Mouse (Mus musculus) hindbrain, embryonic 15.5 days (tissue): ENCODE results near the gene Trpm6. TPM values are rescaled to one million over a fixed set of nuclear protein-coding genes. Genes with fewer than 3 reads are reported as not detected.
A peak's percentile ranks its signal among the peaks of the same experiment; 100 is the strongest.

Experiments
- ATAC-seq: fragments of 200-750 bp; cut with Nextera tagmentation; 2 replicates; pipeline ENCODE4 v1.8.0; 2017; ENCODE audit warnings: low read depth, moderate number of reproducible peaks, moderate TSS enrichment; ENCODE audit not compliant: low FRiP score
- H3K27ac ChIP-seq: fragments of 300-500 bp; sonication (generic); replicated peaks from 2 replicates; pipeline ENCODE4 v1.5.1; 2015; ENCODE audit warnings: mild to moderate bottlenecking, inconsistent platforms
- H3K27me3 ChIP-seq: fragments of 300-500 bp; sonication (generic); 2 replicates; pipeline ENCODE4 v1.6.1; 2015; ENCODE audit warnings: control low read depth, inconsistent platforms
- H3K36me3 ChIP-seq: fragments of 300-500 bp; sonication (generic); 2 replicates; pipeline ENCODE4 v1.6.1; 2015; ENCODE audit warnings: control low read depth, inconsistent platforms
- H3K4me1 ChIP-seq: fragments of 300-500 bp; sonication (generic); replicated peaks from 2 replicates; pipeline ENCODE4 v1.6.1; 2015; ENCODE audit warnings: control low read depth, inconsistent platforms
- H3K4me2 ChIP-seq: fragments of 300-500 bp; sonication (generic); 2 replicates; pipeline ENCODE4 v1.6.1; 2015; ENCODE audit warnings: moderate library complexity, mild to moderate bottlenecking, inconsistent platforms
- H3K4me3 ChIP-seq: fragments of 300-500 bp; sonication (generic); 2 replicates; pipeline ENCODE4 v1.5.1; 2015; ENCODE audit warnings: mild to moderate bottlenecking, inconsistent platforms
- H3K9ac ChIP-seq: fragments of 300-500 bp; sonication (generic); 2 replicates; pipeline ENCODE4 v1.6.1; 2015; ENCODE audit warnings: inconsistent platforms
- H3K9me3 ChIP-seq: fragments of 300-500 bp; sonication (generic); 2 replicates; pipeline ENCODE4 v1.6.1; 2016; ENCODE audit warnings: control low read depth, inconsistent platforms
- WGBS: fragments of 180-500 bp; shearing (Covaris S2); methylation state at CpG from one replicate; pipeline ENCODE4 v1.1.7; 2015; 5-methylcytosine and 5-hydroxymethylcytosine counted together
- polyA plus RNA-seq: library from polyadenylated mRNA; unstranded; fragments of >200 nt; fragmentation: Nextera tagmentation; extraction: Ambion mirVana; gene quantifications from 2 replicates; pipeline ENCODE4 v1.2.1, GENCODE M21; 2015

Trpm6 gene
- polyA plus RNA-seq, 1 experiment from 2014 or later: 0.32 TPM

GRCm38 (mm10) chr19:18902694-18903067 is 152.9 kb downstream of the Trpm6 start:
- Histone ChIP-seq H3K36me3 (no peaks in the 10 kb centered on the region), H3K27me3 (no peaks in the 10 kb centered on the region), H3K27ac (no peak overlapping the region), H3K9me3 (no peaks in the 10 kb centered on the region), H3K4me2 (no peak overlapping the region), H3K9ac (no peak overlapping the region), H3K4me1 (0 out of 2 replicates have a peak, but pooled peaks cover 3% of the 10 kb centered on the region), H3K4me3 (no peak overlapping the region)
- ATAC-seq: no peak
- 60% methylated on average over 6 of the region's 6 CpGs for WGBS

GRCm38 (mm10) chr19:18905511-18905910 is 155.7 kb downstream of the Trpm6 start:
- WGBS: 69% methylated on average over 3 of the region's 3 CpGs
- Histone ChIP-seq H3K4me3 (no peak overlapping the region), H3K4me1 (0 out of 2 replicates have a peak, but pooled peaks cover 3% of the 10 kb centered on the region), H3K4me2 (no peak overlapping the region), H3K27me3 (no peaks in the 10 kb centered on the region), H3K36me3 (no peaks in the 10 kb centered on the region), H3K27ac (no peak overlapping the region), H3K9me3 (no peaks in the 10 kb centered on the region), H3K9ac (no peak overlapping the region)
- ATAC-seq: no peak

- H3K36me3 ChIP-seq: no peaks in the 10 kb centered on the region
- 63% methylated on average over 3 of the region's 3 CpGs for WGBS
- no peaks in the 10 kb centered on the region for H3K27me3 ChIP-seq
- H3K4me1 ChIP-seq: no peaks in the 10 kb centered on the region
- no peak overlapping the region for H3K9ac ChIP-seq
- no peak overlapping the region for H3K4me3 ChIP-seq
- no peak overlapping the region for H3K4me2 ChIP-seq
- no peak overlapping the region for H3K27ac ChIP-seq
- no peaks in the 10 kb centered on the region for H3K9me3 ChIP-seq
- ATAC-seq: peak; percentile 73
Observed at GRCm38 (mm10) chr19:18909641-18910040, 159.9 kb downstream of the Trpm6 start.

GRCm38 (mm10) chr19:18911755-18912340 is 162.1 kb downstream of the Trpm6 start:
- no peak overlapping the region for H3K9ac ChIP-seq
- no peak overlapping the region for H3K27ac ChIP-seq
- H3K4me2 ChIP-seq: no peak overlapping the region
- H3K4me3 ChIP-seq: no peak overlapping the region
- H3K4me1 ChIP-seq: no peaks in the 10 kb centered on the region
- no peak for ATAC-seq
- H3K9me3 ChIP-seq: no peaks in the 10 kb centered on the region
- H3K36me3 ChIP-seq: no peaks in the 10 kb centered on the region
- H3K27me3 ChIP-seq: no peaks in the 10 kb centered on the region

- no peaks in the 10 kb centered on the region for H3K27me3 ChIP-seq
- no peaks in the 10 kb centered on the region for H3K4me1 ChIP-seq
- ATAC-seq: no peak
- H3K4me3 ChIP-seq: no peak overlapping the region
- no peaks in the 10 kb centered on the region for H3K9me3 ChIP-seq
- H3K9ac ChIP-seq: no peak overlapping the region
- H3K4me2 ChIP-seq: no peak overlapping the region
- H3K36me3 ChIP-seq: no peaks in the 10 kb centered on the region
- WGBS: 79% methylated on average over 6 of the region's 6 CpGs
- no peak overlapping the region for H3K27ac ChIP-seq
Observed at GRCm38 (mm10) chr19:18941391-18941790, 191.6 kb downstream of the Trpm6 start.

Other genes with a start within 250 kb of the Trpm6 start
- 53.1 and 56.7 TPM in 2 replicates for gene Ostf1, start 118.2 kb upstream of the Trpm6 start, polyA plus RNA-seq
- 9.3 and 10.0 TPM in 2 replicates for gene Nmrk1, start 118.0 kb upstream of the Trpm6 start, polyA plus RNA-seq
- gene Carnmt1, start 79.2 kb upstream of the Trpm6 start, polyA plus RNA-seq: 15.2 and 19.3 TPM in 2 replicates
- gene D030056L22Rik, start 36.8 kb upstream of the Trpm6 start, polyA plus RNA-seq: 57.1 TPM in 2 replicates